Mouse (Mus musculus) midbrain, postnatal 0 days (tissue): ENCODE measurements at regions not wholly inside any gene's neighbourhood (a gene's known extent, or its start where the extent isn't known, plus 50 kb on each side); places are given as distances from the start of the nearest gene placed in this dataset.

Source experiments
- ATAC-seq: fragments of 200-750 bp; cut with Nextera tagmentation; 2 replicates; pipeline ENCODE4 v1.8.0; 2017; ENCODE audit warnings: moderate number of reproducible peaks, mild to moderate bottlenecking, moderate TSS enrichment, moderate library complexity; ENCODE audit not compliant: low FRiP score
- DNase-seq: peaks from one replicate; pipeline ENCODE4 v3.0.0-alpha.2; 2015; ENCODE audit warnings: low spot score
- H3K27ac ChIP-seq: fragments of 300-500 bp; sonication (generic); 2 replicates; pipeline ENCODE4 v1.5.1; 2014; ENCODE audit warnings: low read depth, mild to moderate bottlenecking, low read length, mixed read lengths
- H3K27me3 ChIP-seq: fragments of 300-500 bp; sonication (generic); 2 replicates; pipeline ENCODE4 v1.6.1; 2014; ENCODE audit warnings: low read length, control low read depth, mixed read lengths; ENCODE audit not compliant: insufficient read depth
- H3K36me3 ChIP-seq: fragments of 300-500 bp; sonication (generic); 2 replicates; pipeline ENCODE4 v1.6.1; 2014; ENCODE audit warnings: low read length, control low read depth, mixed read lengths; ENCODE audit not compliant: insufficient read depth
- H3K4me1 ChIP-seq: fragments of 300-500 bp; sonication (generic); 2 replicates; pipeline ENCODE4 v1.6.1; 2014; ENCODE audit warnings: mild to moderate bottlenecking, control low read depth, antibody characterized with exemption, low read length, mixed read lengths; ENCODE audit not compliant: insufficient read depth
- H3K4me2 ChIP-seq: fragments of 300-500 bp; sonication (generic); 2 replicates; pipeline ENCODE4 v1.6.1; 2014; ENCODE audit warnings: low read depth, mild to moderate bottlenecking, low read length, mixed read lengths; ENCODE audit not compliant: poor library complexity, severe bottlenecking
- H3K4me3 ChIP-seq: fragments of 300-500 bp; sonication (generic); 2 replicates; pipeline ENCODE4 v1.5.1; 2014; ENCODE audit warnings: low read depth, mild to moderate bottlenecking, low read length, moderate library complexity
- H3K9ac ChIP-seq: fragments of 300-500 bp; sonication (generic); replicated peaks from 2 replicates; pipeline ENCODE4 v1.6.1; 2014; ENCODE audit warnings: mild to moderate bottlenecking, low read length, moderate library complexity, mixed read lengths; ENCODE audit not compliant: poor library complexity, severe bottlenecking
- H3K9me3 ChIP-seq: fragments of 300-500 bp; sonication (generic); 2 replicates; pipeline ENCODE4 v1.6.1; 2016; ENCODE audit warnings: low read length, control low read depth
- CTCF ChIP-seq: IDR thresholded peaks from 2 replicates; pipeline ENCODE4 v1.5.1; 2016; ENCODE audit warnings: antibody characterized with exemption, mild to moderate bottlenecking
- WGBS: fragments of 180-500 bp; shearing (Covaris S2); extraction: QIAGEN DNeasy Blood & Tissue Kit; methylation state at CpG from one replicate; pipeline ENCODE4 v1.1.7; 2014; 5-methylcytosine and 5-hydroxymethylcytosine counted together

GRCm38 (mm10) chr3:130942947-130943630 is 167.2 kb upstream of the Lef1 start:
- no peak for ATAC-seq

GRCm38 (mm10) chr3:130940302-130940867 is 169.9 kb upstream of the Lef1 start:
- Histone ChIP-seq H3K36me3 (no peaks in the 10 kb centered on the region), H3K27me3 (no peaks in the 10 kb centered on the region), H3K27ac (no peak overlapping the region), H3K4me1 (0 out of 2 replicates have a peak, but pooled peaks cover 2% of the 10 kb centered on the region), H3K4me3 (no peak overlapping the region), H3K9ac (no peak overlapping the region), H3K4me2 (no peak overlapping the region), H3K9me3 (no peaks in the 10 kb centered on the region)
- no peak for TF ChIP-seq CTCF
- 82% methylated on average over 5 of the region's 5 CpGs for WGBS
- DNase-seq (peak; percentile 69), ATAC-seq (no peak)

More at GRCm38 (mm10) chr3:130942947-130943630, 167.2 kb upstream of the Lef1 start:
- 65% methylated on average over 8 of the region's 8 CpGs for WGBS
- no peak overlapping the region for H3K4me3 ChIP-seq
- TF ChIP-seq CTCF = no peak
- H3K4me2 ChIP-seq = no peak overlapping the region
- no peaks in the 10 kb centered on the region for H3K9me3 ChIP-seq
- no peak overlapping the region for H3K9ac ChIP-seq
- no peak overlapping the region for H3K27ac ChIP-seq
- peaks cover 6% of the 10 kb centered on the region; the same call in 1 of the 2 replicates for H3K4me1 ChIP-seq
- no peak for DNase-seq
- no peaks in the 10 kb centered on the region for H3K27me3 ChIP-seq
- H3K36me3 ChIP-seq = no peaks in the 10 kb centered on the region

- TF ChIP-seq CTCF = no peak
- no peak for ATAC-seq
- H3K27ac ChIP-seq = no peak overlapping the region
Observed at GRCm38 (mm10) chr3:130936980-130937379, 173.3 kb upstream of the Lef1 start.

GRCm38 (mm10) chr3:130936336-130936735 is 173.9 kb upstream of the Lef1 start:
- Histone ChIP-seq H3K9me3 (no peaks in the 10 kb centered on the region), H3K9ac (no peak overlapping the region), H3K27ac (no peak overlapping the region), H3K4me1 (no peaks in the 10 kb centered on the region), H3K4me3 (no peak overlapping the region), H3K27me3 (no peaks in the 10 kb centered on the region), H3K4me2 (no peak overlapping the region), H3K36me3 (no peaks in the 10 kb centered on the region)
- ATAC-seq (no peak), DNase-seq (no peak)
- TF ChIP-seq CTCF = no peak
- 32% methylated on average over 7 of the region's 7 CpGs for whole genome bisulfite sequencing

More at GRCm38 (mm10) chr3:130936980-130937379, 173.3 kb upstream of the Lef1 start:
- Histone ChIP-seq H3K27me3 (no peaks in the 10 kb centered on the region), H3K4me3 (no peak overlapping the region), H3K9ac (no peak overlapping the region), H3K36me3 (no peaks in the 10 kb centered on the region), H3K4me2 (no peak overlapping the region), H3K9me3 (no peaks in the 10 kb centered on the region), H3K4me1 (no peaks in the 10 kb centered on the region)
- DNase-seq = no peak
- WGBS = 73% methylated on average over 5 of the region's 5 CpGs

- no peak overlapping the region for H3K4me3 ChIP-seq
- H3K9me3 ChIP-seq = no peaks in the 10 kb centered on the region
- no peak overlapping the region for H3K9ac ChIP-seq
- no peak for TF ChIP-seq CTCF
- no peak for DNase-seq
- 82% methylated on average over 11 of the region's 11 CpGs for WGBS
- H3K27ac ChIP-seq = no peak overlapping the region
- H3K4me2 ChIP-seq = no peak overlapping the region
- no peaks in the 10 kb centered on the region for H3K36me3 ChIP-seq
- no peaks in the 10 kb centered on the region for H3K27me3 ChIP-seq
- ATAC-seq = no peak
- no peaks in the 10 kb centered on the region for H3K4me1 ChIP-seq
Observed at GRCm38 (mm10) chr3:130935926-130936315, 174.3 kb upstream of the Lef1 start.

GRCm38 (mm10) chr3:130935302-130935925 is 174.9 kb upstream of the Lef1 start:
- Histone ChIP-seq H3K9ac (no peak overlapping the region), H3K27me3 (no peaks in the 10 kb centered on the region), H3K4me1 (no peaks in the 10 kb centered on the region), H3K4me2 (no peak overlapping the region), H3K27ac (no peak overlapping the region; the same call in 1 of the 2 replicates), H3K4me3 (no peak overlapping the region), H3K36me3 (no peaks in the 10 kb centered on the region), H3K9me3 (no peaks in the 10 kb centered on the region)
- 60% methylated on average over 8 of the region's 8 CpGs for WGBS
- no peak for DNase-seq
- TF ChIP-seq CTCF = no peak
- ATAC-seq = no peak
